Mouse (Mus musculus): ENCODE measurements around the gene Gm10477.
"Not testable (repeated sequence)": the region's sequence is repeated elsewhere in the genome, so short reads cannot be mapped to it uniquely, and the experiment has no call there.

DNA sequence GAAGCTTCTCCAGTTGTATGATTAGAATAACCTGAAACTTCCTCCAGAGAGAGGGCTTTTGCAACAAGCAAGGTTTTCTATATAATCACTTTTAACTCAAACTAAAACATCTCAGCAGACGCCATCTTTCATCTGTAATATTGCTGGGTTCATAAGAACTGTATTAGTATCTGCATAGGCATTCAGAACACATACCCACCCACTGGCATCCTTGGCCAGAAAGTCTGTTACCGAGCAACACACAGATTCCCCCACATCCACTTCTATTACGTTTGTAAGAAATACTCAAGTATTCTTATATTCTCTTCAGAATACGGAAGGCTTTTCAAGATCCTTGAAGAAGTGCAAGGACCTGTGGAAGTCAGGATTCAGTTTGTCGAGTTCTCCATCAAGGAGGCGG, at the start of gene Gm10477:
- not testable (repeated sequence) for TF ChIP-seq CTCF, EP300 (IDR thresholded peaks at IDR 0.05; ENCODE audit: low read depth)
